Mouse (Mus musculus) testis, adult 2 months (tissue): ENCODE measurements around the gene Smndc1. TPM values are rescaled to one million over a fixed set of nuclear protein-coding genes. Genes with fewer than 3 reads are reported as not detected.

Experiments
- H3K27ac ChIP-seq: fragments of 200-500 bp; 2 replicates; pipeline ENCODE4 v1.5.1; 2012; ENCODE audit warnings: low read depth, low read length; ENCODE audit not compliant: control insufficient read depth, insufficient read depth
- H3K27me3 ChIP-seq: fragments of 200-500 bp; 2 replicates; pipeline ENCODE4 v1.6.1; 2012; ENCODE audit warnings: mild to moderate bottlenecking, low read length, moderate library complexity; ENCODE audit not compliant: control insufficient read depth, insufficient read depth
- H3K36me3 ChIP-seq: fragments of 200-500 bp; 2 replicates; pipeline ENCODE4 v1.6.1; 2012; ENCODE audit warnings: mild to moderate bottlenecking, low read length; ENCODE audit not compliant: control insufficient read depth, insufficient read depth
- H3K4me1 ChIP-seq: fragments of 200-500 bp; 2 replicates; pipeline ENCODE4 v1.6.1; 2012; ENCODE audit warnings: low read length; ENCODE audit not compliant: control insufficient read depth, insufficient read depth
- H3K4me3 ChIP-seq: fragments of 200-500 bp; 2 replicates; pipeline ENCODE4 v1.5.1; 2012; ENCODE audit warnings: low read depth, mild to moderate bottlenecking, low read length, moderate library complexity, mixed read lengths; ENCODE audit not compliant: control insufficient read depth
- CTCF ChIP-seq: fragments of 200-500 bp; IDR thresholded peaks from 2 replicates; pipeline ENCODE4 v1.5.1; 2012; ENCODE audit warnings: low read depth, mild to moderate bottlenecking, inconsistent platforms, low read length, moderate library complexity; ENCODE audit not compliant: control insufficient read depth, insufficient read depth, insufficient replicate concordance
- POLR2A ChIP-seq: fragments of 200-500 bp; IDR thresholded peaks from 2 replicates; pipeline ENCODE4 v1.6.1; 2012; ENCODE audit warnings: low read depth, mild to moderate bottlenecking, inconsistent platforms, low read length, moderate library complexity; ENCODE audit not compliant: control insufficient read depth
- polyA plus RNA-seq: library from polyadenylated mRNA; depleted of rRNA; stranded (reverse); fragments of >200 nt; gene quantifications from 2 replicates; pipeline ENCODE4 v1.2.3, GENCODE M21; 2012

Smndc1 gene
- polyA plus RNA-seq, 1 experiment: 12.2 TPM

- TF ChIP-seq POLR2A (no peak), CTCF (no peak)
- H3K4me1 ChIP-seq: no peaks in the 10 kb centered on the region
- no peaks in the 10 kb centered on the region for H3K27me3 ChIP-seq
- no peaks in the 10 kb centered on the region for H3K36me3 ChIP-seq
- H3K27ac ChIP-seq: no peak overlapping the region
- no peak overlapping the region for H3K4me3 ChIP-seq
Observed at GRCm38 (mm10) chr19:53366881-53367280, 23.5 kb downstream of the Smndc1 start.

GRCm38 (mm10) chr19:53366057-53366775, 24.2 kb downstream of the Smndc1 start:
- Histone ChIP-seq H3K4me3 (no peak overlapping the region), H3K27me3 (no peaks in the 10 kb centered on the region), H3K36me3 (no peaks in the 10 kb centered on the region), H3K4me1 (no peaks in the 10 kb centered on the region), H3K27ac (no peak overlapping the region)
- TF ChIP-seq CTCF (no peak), POLR2A (no peak)

GRCm38 (mm10) chr19:53364963-53365362, 25.4 kb downstream of the Smndc1 start:
- no peaks in the 10 kb centered on the region for H3K4me1 ChIP-seq
- H3K36me3 ChIP-seq: no peaks in the 10 kb centered on the region
- H3K4me3 ChIP-seq: no peak overlapping the region
- peak overlapping the region; percentile 33; the same call in 1 of the 2 replicates for H3K27ac ChIP-seq
- TF ChIP-seq CTCF (no peak), POLR2A (no peak)
- no peaks in the 10 kb centered on the region for H3K27me3 ChIP-seq

- Histone ChIP-seq H3K4me1 (no peaks in the 10 kb centered on the region), H3K4me3 (no peak overlapping the region), H3K27me3 (no peaks in the 10 kb centered on the region), H3K27ac (no peak overlapping the region), H3K36me3 (no peaks in the 10 kb centered on the region)
- TF ChIP-seq CTCF (no peak), POLR2A (no peak)
Observed at GRCm38 (mm10) chr19:53364551-53364950, 25.8 kb downstream of the Smndc1 start.

- Histone ChIP-seq H3K27me3 (no peaks in the 10 kb centered on the region), H3K27ac (no peak overlapping the region), H3K4me1 (peaks cover 2% of the 10 kb centered on the region), H3K4me3 (no peak overlapping the region), H3K36me3 (no peaks in the 10 kb centered on the region)
- TF ChIP-seq CTCF: peak; percentile 78; the same call in 1 of the 2 replicates
- no peak for TF ChIP-seq POLR2A
Observed at GRCm38 (mm10) chr19:53362967-53363366, 27.4 kb downstream of the Smndc1 start.

GRCm38 (mm10) chr19:53360265-53360958, 30.0 kb downstream of the Smndc1 start:
- Histone ChIP-seq H3K36me3 (no peaks in the 10 kb centered on the region), H3K27me3 (no peaks in the 10 kb centered on the region), H3K4me1 (peaks cover 2% of the 10 kb centered on the region), H3K27ac (peak overlapping the region; percentile 50; the same call in 1 of the 2 replicates), H3K4me3 (no peak overlapping the region)
- no peak for TF ChIP-seq POLR2A

- H3K4me1 ChIP-seq: peaks cover 2% of the 10 kb centered on the region
- H3K4me3 ChIP-seq: 0 out of 2 replicates have a peak overlapping the region, but pooled peaks have one; percentile 4
- TF ChIP-seq CTCF (no peak), POLR2A (no peak)
- H3K27me3 ChIP-seq: no peaks in the 10 kb centered on the region
- H3K36me3 ChIP-seq: no peaks in the 10 kb centered on the region
- peak overlapping the region; percentile 76 for H3K27ac ChIP-seq
Observed at GRCm38 (mm10) chr19:53359160-53360033, 31.0 kb downstream of the Smndc1 start.
